Mouse (Mus musculus): ENCODE data around the gene Chdh. TPM values are rescaled to one million over a fixed set of nuclear protein-coding genes. Genes with fewer than 3 reads are reported as not detected.

The Chdh gene
- polyA plus RNA-seq, 1 experiment from 2014 or later = 1.0 TPM

DNA sequence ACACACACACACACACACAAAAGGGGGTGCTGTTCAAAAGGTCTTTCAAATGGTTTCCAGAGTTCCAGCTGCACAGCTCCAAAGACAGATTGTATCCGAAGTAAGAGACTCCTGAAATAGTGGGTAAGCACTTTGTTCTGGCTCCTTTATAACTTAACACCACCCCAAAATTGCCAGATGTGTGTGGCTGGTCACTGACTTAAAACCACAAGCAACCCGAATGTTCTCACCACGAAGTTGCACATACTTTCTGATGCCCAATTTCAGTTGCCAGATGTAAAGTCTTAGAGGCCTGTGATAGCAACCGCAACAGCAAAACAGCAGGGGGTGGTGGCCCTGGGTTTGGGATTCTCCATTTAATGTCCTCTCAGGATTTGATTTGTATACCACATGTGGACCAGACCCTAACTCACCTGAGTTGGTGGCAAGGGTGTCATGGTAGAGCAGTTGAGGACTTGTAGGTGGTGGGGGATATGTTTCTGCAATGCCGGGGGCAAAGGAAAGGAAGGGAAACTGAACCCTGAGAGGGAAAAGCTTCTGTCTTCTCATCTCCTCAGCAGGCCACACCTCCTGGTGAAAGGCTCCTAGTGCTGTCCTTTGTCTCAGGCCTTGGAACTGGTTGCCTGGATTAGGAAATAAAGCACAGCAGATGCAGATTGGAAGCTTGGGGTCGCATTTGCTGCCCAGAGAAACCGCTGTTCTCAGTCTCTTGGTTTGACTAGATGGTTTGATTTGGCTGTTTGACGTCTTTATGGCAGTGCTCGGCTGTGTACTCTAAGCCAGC, 11.2 kb downstream of the Chdh start:
- Histone ChIP-seq H3K4me3 (ENCODE audit: low read depth, low read length) (no peak overlapping the region), H3K9me3 (replicated peaks; ENCODE audit: control insufficient read depth, low read length, poor library complexity, severe bottlenecking) (no peaks in the 10 kb centered on the region), H3K36me3 (ENCODE audit: control insufficient read depth, insufficient read depth, low read length) (no peaks in the 10 kb centered on the region), H3K9ac (ENCODE audit: low read depth, low read length) (no peak overlapping the region), H3K4me2 (ENCODE audit: low read length) (no peak overlapping the region), H3K4me1 (ENCODE audit: control insufficient read depth, insufficient read depth, low read length) (no peaks in the 10 kb centered on the region), H3K27me3 (ENCODE audit: control insufficient read depth, insufficient read depth, low read depth, low read length) (no peaks in the 10 kb centered on the region), H3K27ac (ENCODE audit: low read length) (no peak overlapping the region)
- 41% methylated on average over 9 of the region's 9 CpGs for WGBS
- ATAC-seq = no peak

DNA sequence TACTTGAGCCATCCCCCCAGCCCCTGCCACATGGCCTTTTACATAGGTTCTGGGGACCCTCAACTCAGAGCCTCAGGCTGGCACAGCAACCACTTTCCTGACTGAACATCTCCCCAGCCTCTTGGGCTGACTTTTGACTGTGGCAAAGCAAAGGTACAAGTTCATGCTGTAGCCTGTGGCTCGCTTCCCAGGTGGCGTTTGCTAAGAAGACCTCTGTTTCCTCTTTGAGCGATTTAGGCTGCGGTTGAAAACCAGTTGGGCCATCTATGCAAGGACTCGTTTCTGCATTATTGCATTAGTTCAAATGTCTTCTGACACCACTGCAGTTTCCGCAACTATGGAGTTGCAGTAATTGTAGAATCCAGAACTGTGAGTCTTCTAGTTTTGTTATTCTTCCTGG, 13.6 kb downstream of the Chdh start:
- no peak for ATAC-seq
- no peaks in the 10 kb centered on the region for H3K9me3 ChIP-seq (replicated peaks; ENCODE audit: control insufficient read depth, low read length, poor library complexity, severe bottlenecking)
- no peak overlapping the region for H3K27ac ChIP-seq (ENCODE audit: low read length)
- no peaks in the 10 kb centered on the region for H3K36me3 ChIP-seq (ENCODE audit: control insufficient read depth, insufficient read depth, low read length)
- no peak overlapping the region for H3K4me3 ChIP-seq (ENCODE audit: low read depth, low read length)
- H3K9ac ChIP-seq (ENCODE audit: low read depth, low read length) = no peak overlapping the region
- H3K4me2 ChIP-seq (ENCODE audit: low read length) = no peak overlapping the region
- H3K4me1 ChIP-seq (ENCODE audit: control insufficient read depth, insufficient read depth, low read length) = no peaks in the 10 kb centered on the region
- no peaks in the 10 kb centered on the region for H3K27me3 ChIP-seq (ENCODE audit: control insufficient read depth, insufficient read depth, low read depth, low read length)
- 90% methylated on average over 6 of the region's 6 CpGs for WGBS

DNA sequence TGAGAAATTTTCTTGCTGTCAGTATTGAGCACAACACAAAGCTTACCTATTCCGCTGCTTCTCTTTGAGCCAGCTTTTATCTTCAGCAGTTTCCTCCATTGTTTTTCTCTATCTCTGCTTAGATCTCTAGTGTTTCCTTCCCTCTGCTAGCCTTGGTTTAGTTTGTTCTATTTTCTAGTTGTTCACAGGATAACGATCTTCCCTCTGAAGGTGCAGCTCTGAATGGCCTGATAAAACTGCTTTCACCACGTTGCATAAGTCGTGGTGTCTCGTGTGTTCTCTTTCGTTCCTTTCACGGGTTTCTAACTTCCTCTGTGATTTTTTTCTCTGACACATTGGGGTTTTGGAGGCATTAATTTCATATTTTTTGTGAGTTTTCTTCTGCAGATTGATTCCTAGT, 15.6 kb downstream of the Chdh start:
- WGBS = 68% methylated on average over 7 of the region's 7 CpGs
- H3K9ac ChIP-seq (ENCODE audit: low read depth, low read length) = no peak overlapping the region
- H3K36me3 ChIP-seq (ENCODE audit: control insufficient read depth, insufficient read depth, low read length) = no peaks in the 10 kb centered on the region
- ATAC-seq = no peak
- H3K4me1 ChIP-seq (ENCODE audit: control insufficient read depth, insufficient read depth, low read length) = no peaks in the 10 kb centered on the region
- no peaks in the 10 kb centered on the region for H3K27me3 ChIP-seq (ENCODE audit: control insufficient read depth, insufficient read depth, low read depth, low read length)
- no peak overlapping the region for H3K4me3 ChIP-seq (ENCODE audit: low read depth, low read length)
- H3K4me2 ChIP-seq (ENCODE audit: low read length) = no peak overlapping the region
- H3K9me3 ChIP-seq (replicated peaks; ENCODE audit: control insufficient read depth, low read length, poor library complexity, severe bottlenecking) = no peaks in the 10 kb centered on the region
- H3K27ac ChIP-seq (ENCODE audit: low read length) = no peak overlapping the region

DNA sequence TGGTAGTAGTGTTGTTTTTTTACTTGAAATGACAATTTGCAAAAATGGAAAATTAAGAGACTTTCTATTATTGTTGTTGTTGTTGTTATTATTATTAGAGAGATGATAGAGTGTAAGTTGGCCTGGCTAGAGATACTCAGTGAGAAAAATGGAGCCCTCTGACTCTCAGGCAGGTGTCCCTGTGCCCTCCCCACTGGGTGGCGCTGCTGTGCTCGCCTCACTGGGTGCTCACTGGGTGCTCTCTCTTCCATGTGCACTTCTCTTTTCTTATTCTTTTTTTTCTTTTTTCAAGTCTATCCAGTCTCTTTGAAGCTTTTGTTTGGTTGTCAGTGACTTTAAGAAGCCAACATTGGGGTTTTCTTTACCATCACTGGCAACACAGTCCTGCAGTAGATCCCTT, 18.6 kb downstream of the Chdh start:
- Histone ChIP-seq H3K4me3 (ENCODE audit: low read depth, low read length) (no peak overlapping the region), H3K4me2 (ENCODE audit: low read length) (no peak overlapping the region), H3K4me1 (ENCODE audit: control insufficient read depth, insufficient read depth, low read length) (no peaks in the 10 kb centered on the region), H3K27ac (ENCODE audit: low read length) (no peak overlapping the region), H3K9ac (ENCODE audit: low read depth, low read length) (no peak overlapping the region), H3K9me3 (replicated peaks; ENCODE audit: control insufficient read depth, low read length, poor library complexity, severe bottlenecking) (no peaks in the 10 kb centered on the region), H3K27me3 (ENCODE audit: control insufficient read depth, insufficient read depth, low read depth, low read length) (no peaks in the 10 kb centered on the region), H3K36me3 (ENCODE audit: control insufficient read depth, insufficient read depth, low read length) (no peaks in the 10 kb centered on the region)
- no peak for ATAC-seq
- 41% methylated on average over 2 of the region's 2 CpGs for WGBS

DNA sequence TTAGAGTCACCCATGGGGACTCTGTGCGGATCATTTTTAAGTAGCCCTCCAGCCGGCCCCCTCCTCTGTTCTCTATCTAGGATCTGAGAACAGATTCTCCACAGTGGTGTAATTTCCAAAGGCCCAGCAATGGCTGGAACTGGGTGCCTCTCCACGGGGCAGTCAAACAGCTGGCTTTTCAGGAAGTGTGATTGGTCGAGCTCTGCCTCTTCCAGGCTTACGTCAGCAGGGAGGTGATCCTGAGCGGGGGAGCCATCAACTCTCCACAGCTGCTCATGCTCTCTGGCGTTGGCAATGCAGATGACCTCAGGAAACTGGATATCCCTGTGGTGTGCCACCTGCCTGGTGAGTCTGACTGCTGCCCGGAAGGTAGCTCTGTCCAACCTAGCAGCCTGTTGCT, 24.6 kb downstream of the Chdh start:
- Histone ChIP-seq H3K36me3 (ENCODE audit: control insufficient read depth, insufficient read depth, low read length) (peaks cover 4% of the 10 kb centered on the region), H3K4me2 (ENCODE audit: low read length) (no peak overlapping the region), H3K9ac (ENCODE audit: low read depth, low read length) (no peak overlapping the region), H3K4me1 (ENCODE audit: control insufficient read depth, insufficient read depth, low read length) (no peaks in the 10 kb centered on the region), H3K4me3 (ENCODE audit: low read depth, low read length) (no peak overlapping the region), H3K27ac (ENCODE audit: low read length) (no peak overlapping the region), H3K9me3 (replicated peaks; ENCODE audit: control insufficient read depth, low read length, poor library complexity, severe bottlenecking) (no peaks in the 10 kb centered on the region), H3K27me3 (ENCODE audit: control insufficient read depth, insufficient read depth, low read depth, low read length) (no peaks in the 10 kb centered on the region)
- no peak for ATAC-seq
- 68% methylated on average over 8 of the region's 8 CpGs for WGBS

DNA sequence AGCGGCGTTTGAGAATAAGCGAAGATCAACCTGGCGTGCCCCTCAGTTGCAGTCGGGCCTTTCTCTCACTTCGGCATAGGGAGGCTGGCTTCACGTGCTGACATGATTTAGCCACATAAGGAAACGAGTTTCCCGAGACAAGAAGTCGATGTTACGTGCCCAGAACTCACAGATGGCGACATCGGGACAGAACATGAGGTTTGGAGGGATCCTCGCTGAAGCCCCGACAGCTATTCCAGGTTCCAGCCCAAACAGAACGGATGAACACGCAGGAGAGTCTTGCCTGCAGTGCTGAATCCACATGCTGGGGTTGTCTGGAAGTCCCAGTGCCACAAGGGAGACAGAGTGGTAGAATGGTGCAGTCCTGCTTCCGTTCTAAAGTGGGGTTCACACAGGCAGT, 29.6 kb downstream of the Chdh start:
- no peaks in the 10 kb centered on the region for H3K9me3 ChIP-seq (replicated peaks; ENCODE audit: control insufficient read depth, low read length, poor library complexity, severe bottlenecking)
- no peak for ATAC-seq
- H3K4me1 ChIP-seq (ENCODE audit: control insufficient read depth, insufficient read depth, low read length) = no peaks in the 10 kb centered on the region
- no peak overlapping the region for H3K27ac ChIP-seq (ENCODE audit: low read length)
- no peak overlapping the region for H3K4me2 ChIP-seq (ENCODE audit: low read length)
- H3K36me3 ChIP-seq (ENCODE audit: control insufficient read depth, insufficient read depth, low read length) = peaks cover 9% of the 10 kb centered on the region
- 91% methylated on average over 18 of the region's 18 CpGs for WGBS
- H3K27me3 ChIP-seq (ENCODE audit: control insufficient read depth, insufficient read depth, low read depth, low read length) = no peaks in the 10 kb centered on the region
- H3K9ac ChIP-seq (ENCODE audit: low read depth, low read length) = no peak overlapping the region
- no peak overlapping the region for H3K4me3 ChIP-seq (ENCODE audit: low read depth, low read length)

DNA sequence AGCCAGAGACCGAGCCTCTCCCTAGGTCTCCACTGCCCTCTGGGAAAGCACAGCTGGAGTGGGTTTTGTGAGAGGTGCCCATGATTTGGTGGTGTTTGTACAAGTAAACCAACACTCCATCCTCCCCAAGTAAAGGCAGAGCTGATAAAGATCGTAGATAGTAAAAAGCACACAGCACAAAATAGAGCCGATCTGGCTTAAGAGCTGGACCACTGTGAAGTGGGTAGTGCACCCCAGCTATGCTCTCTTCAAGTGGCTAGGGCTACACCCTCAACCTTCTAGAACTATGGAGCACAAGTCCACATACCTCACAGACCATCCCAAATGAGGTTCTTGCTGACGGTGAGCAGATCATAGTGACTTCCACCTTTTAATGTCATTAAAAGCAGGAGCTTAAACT, 30.6 kb downstream of the Chdh start:
- 84% methylated on average over 4 of the region's 4 CpGs for WGBS
- no peak for ATAC-seq
- no peak overlapping the region for H3K4me3 ChIP-seq (ENCODE audit: low read depth, low read length)

DNA sequence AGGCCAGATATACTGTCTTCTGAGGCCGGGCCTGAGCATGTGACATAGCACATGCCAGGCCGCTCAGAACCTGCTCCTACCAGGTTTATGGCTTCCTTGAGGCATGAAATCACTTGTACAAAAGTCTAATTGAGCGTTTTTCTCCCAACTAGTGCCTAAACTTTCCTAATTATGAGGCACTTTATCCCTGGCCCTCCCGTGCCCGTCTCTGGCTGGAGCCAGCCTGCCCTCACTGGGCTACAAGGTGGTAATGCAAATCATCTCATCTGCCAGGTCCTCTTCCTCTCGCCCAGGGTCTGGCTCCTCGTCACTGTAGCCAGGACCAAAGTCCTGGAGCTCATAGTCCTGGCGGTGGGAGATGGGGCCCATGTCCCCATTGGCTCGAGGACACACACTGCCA, 33.0 kb downstream of the Chdh start:
- Histone ChIP-seq H3K4me1 (ENCODE audit: control insufficient read depth, insufficient read depth, low read length) (no peaks in the 10 kb centered on the region), H3K4me2 (ENCODE audit: low read length) (no peak overlapping the region), H3K9me3 (replicated peaks; ENCODE audit: control insufficient read depth, low read length, poor library complexity, severe bottlenecking) (no peaks in the 10 kb centered on the region), H3K27ac (ENCODE audit: low read length) (no peak overlapping the region), H3K4me3 (ENCODE audit: low read depth, low read length) (no peak overlapping the region), H3K9ac (ENCODE audit: low read depth, low read length) (no peak overlapping the region), H3K27me3 (ENCODE audit: control insufficient read depth, insufficient read depth, low read depth, low read length) (no peaks in the 10 kb centered on the region), H3K36me3 (ENCODE audit: control insufficient read depth, insufficient read depth, low read length) (peaks cover 7% of the 10 kb centered on the region)
- no peak for ATAC-seq
- WGBS = 83% methylated on average over 9 of the region's 9 CpGs

More for the DNA sequence above, 30.6 kb downstream of the Chdh start:
- H3K36me3 ChIP-seq (ENCODE audit: control insufficient read depth, insufficient read depth, low read length) = peaks cover 10% of the 10 kb centered on the region
- no peaks in the 10 kb centered on the region for H3K9me3 ChIP-seq (replicated peaks; ENCODE audit: control insufficient read depth, low read length, poor library complexity, severe bottlenecking)
- no peak overlapping the region for H3K9ac ChIP-seq (ENCODE audit: low read depth, low read length)
- no peaks in the 10 kb centered on the region for H3K27me3 ChIP-seq (ENCODE audit: control insufficient read depth, insufficient read depth, low read depth, low read length)
- H3K4me2 ChIP-seq (ENCODE audit: low read length) = no peak overlapping the region
- H3K27ac ChIP-seq (ENCODE audit: low read length) = no peak overlapping the region
- H3K4me1 ChIP-seq (ENCODE audit: control insufficient read depth, insufficient read depth, low read length) = no peaks in the 10 kb centered on the region

DNA sequence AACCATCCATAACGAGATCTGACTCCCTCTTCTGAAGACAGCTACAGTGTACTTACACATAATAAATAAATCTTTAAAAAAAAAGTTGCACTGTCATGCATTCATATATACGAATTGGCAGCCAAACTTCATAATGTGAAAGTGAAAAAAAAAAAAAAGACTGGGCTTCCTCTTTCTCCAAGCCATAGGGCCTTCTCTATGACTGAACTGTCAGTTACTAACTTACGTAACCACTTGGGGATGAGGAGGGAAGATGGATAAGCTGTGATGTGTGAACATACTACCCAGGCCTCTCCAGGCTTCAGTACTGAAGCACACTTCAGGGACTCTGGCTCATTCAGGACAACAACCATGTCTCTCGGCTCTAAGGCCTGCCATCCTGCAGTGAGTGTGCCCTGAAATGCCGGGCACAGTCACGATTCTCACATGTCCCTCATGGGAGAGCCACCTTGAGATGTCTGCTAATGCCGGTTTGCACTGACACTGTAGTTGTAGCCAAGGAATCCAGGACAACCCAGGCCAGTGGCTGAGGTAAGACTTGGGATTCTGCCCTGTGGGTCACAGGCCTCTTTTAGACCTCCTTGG, 34.6 kb downstream of the Chdh start:
- Histone ChIP-seq H3K9ac (ENCODE audit: low read depth, low read length) (no peak overlapping the region), H3K4me1 (ENCODE audit: control insufficient read depth, insufficient read depth, low read length) (no peaks in the 10 kb centered on the region), H3K9me3 (replicated peaks; ENCODE audit: control insufficient read depth, low read length, poor library complexity, severe bottlenecking) (no peaks in the 10 kb centered on the region), H3K36me3 (ENCODE audit: control insufficient read depth, insufficient read depth, low read length) (peaks cover 12% of the 10 kb centered on the region), H3K27me3 (ENCODE audit: control insufficient read depth, insufficient read depth, low read depth, low read length) (no peaks in the 10 kb centered on the region), H3K4me3 (ENCODE audit: low read depth, low read length) (no peak overlapping the region), H3K27ac (ENCODE audit: low read length) (no peak overlapping the region), H3K4me2 (ENCODE audit: low read length) (no peak overlapping the region)
- WGBS = 91% methylated on average over 7 of the region's 7 CpGs
- ATAC-seq = no peak
